Mouse (Mus musculus) heart, embryonic 15.5 days (tissue): ENCODE measurements at regions not wholly inside any gene's neighbourhood (a gene's known extent, or its start where the extent isn't known, plus 50 kb on each side); places are given as distances from the start of the nearest gene placed in this dataset.

ENCODE experiments used
- ATAC-seq: fragments of 200-750 bp; cut with Nextera tagmentation; replicated peaks from 2 replicates; pipeline ENCODE4 v1.8.0; 2017; ENCODE audit warnings: low read depth, moderate TSS enrichment; ENCODE audit not compliant: insufficient number of reproducible peaks, insufficient read depth, low FRiP score
- H3K27ac ChIP-seq: fragments of 300-500 bp; sonication (generic); 2 replicates; pipeline ENCODE4 v1.5.1; 2015; ENCODE audit warnings: mild to moderate bottlenecking, inconsistent platforms
- H3K27me3 ChIP-seq: fragments of 300-500 bp; sonication (generic); 2 replicates; pipeline ENCODE4 v1.6.1; 2015; ENCODE audit warnings: inconsistent platforms
- H3K36me3 ChIP-seq: fragments of 300-500 bp; sonication (generic); 2 replicates; pipeline ENCODE4 v1.6.1; 2015; ENCODE audit warnings: mild to moderate bottlenecking, inconsistent platforms
- H3K4me1 ChIP-seq: fragments of 300-500 bp; sonication (generic); replicated peaks from 2 replicates; pipeline ENCODE4 v1.6.1; 2015; ENCODE audit warnings: inconsistent platforms
- H3K4me2 ChIP-seq: fragments of 300-500 bp; sonication (generic); 2 replicates; pipeline ENCODE4 v1.6.1; 2015; ENCODE audit warnings: inconsistent platforms, mild to moderate bottlenecking, moderate library complexity
- H3K4me3 ChIP-seq: fragments of 300-500 bp; sonication (generic); 2 replicates; pipeline ENCODE4 v1.5.1; 2015; ENCODE audit warnings: mild to moderate bottlenecking, inconsistent platforms
- H3K9ac ChIP-seq: fragments of 300-500 bp; sonication (generic); 2 replicates; pipeline ENCODE4 v1.6.1; 2015; ENCODE audit warnings: mild to moderate bottlenecking, inconsistent platforms
- H3K9me3 ChIP-seq: fragments of 300-500 bp; sonication (generic); replicated peaks from 2 replicates; pipeline ENCODE4 v1.6.1; 2016; ENCODE audit warnings: inconsistent platforms
- WGBS: fragments of 180-500 bp; shearing (Covaris S2); methylation state at CpG from one replicate; pipeline ENCODE4 v1.1.7; 2015; ENCODE audit warnings: mixed read lengths; 5-methylcytosine and 5-hydroxymethylcytosine counted together

GRCm38 (mm10) chr16:50736151-50737047 is 145.4 kb upstream of the Ccdc54 start:
- peak overlapping the region; percentile 49 for H3K9ac ChIP-seq

GRCm38 (mm10) chr16:50733359-50733758 is 142.4 kb upstream of the Ccdc54 start:
- Histone ChIP-seq H3K36me3 (no peaks in the 10 kb centered on the region), H3K4me2 (no peak overlapping the region), H3K9me3 (no peaks in the 10 kb centered on the region), H3K27me3 (no peaks in the 10 kb centered on the region), H3K4me3 (no peak overlapping the region), H3K4me1 (peaks cover 11% of the 10 kb centered on the region), H3K9ac (no peak overlapping the region), H3K27ac (no peak overlapping the region)
- WGBS = 95% methylated on average over 3 of the region's 3 CpGs
- ATAC-seq = no peak

More at GRCm38 (mm10) chr16:50736151-50737047, 145.4 kb upstream of the Ccdc54 start:
- ATAC-seq = peak; percentile 83
- WGBS = 8% methylated on average over 21 of the region's 21 CpGs
- Histone ChIP-seq H3K4me3 (peak overlapping the region; percentile 58), H3K4me1 (peaks cover 11% of the 10 kb centered on the region), H3K27me3 (no peaks in the 10 kb centered on the region), H3K27ac (peak overlapping the region; percentile 67), H3K4me2 (peak overlapping the region; percentile 75), H3K9me3 (no peaks in the 10 kb centered on the region), H3K36me3 (no peaks in the 10 kb centered on the region)

- H3K4me3 ChIP-seq = peak overlapping the region; percentile 80
- under 1% methylated on average over 58 of the region's 58 CpGs for WGBS
- H3K4me2 ChIP-seq = peak overlapping the region; percentile 81
- no peaks in the 10 kb centered on the region for H3K9me3 ChIP-seq
- H3K9ac ChIP-seq = peak overlapping the region; percentile 69
- H3K4me1 ChIP-seq = peaks cover 9% of the 10 kb centered on the region
- ATAC-seq = peak; percentile 96
- H3K27ac ChIP-seq = peak overlapping the region; percentile 86
- no peaks in the 10 kb centered on the region for H3K27me3 ChIP-seq
- peaks cover 4% of the 10 kb centered on the region; the same call in 1 of the 2 replicates for H3K36me3 ChIP-seq
Observed at GRCm38 (mm10) chr16:50732082-50733006, 141.4 kb upstream of the Ccdc54 start.

DNA sequence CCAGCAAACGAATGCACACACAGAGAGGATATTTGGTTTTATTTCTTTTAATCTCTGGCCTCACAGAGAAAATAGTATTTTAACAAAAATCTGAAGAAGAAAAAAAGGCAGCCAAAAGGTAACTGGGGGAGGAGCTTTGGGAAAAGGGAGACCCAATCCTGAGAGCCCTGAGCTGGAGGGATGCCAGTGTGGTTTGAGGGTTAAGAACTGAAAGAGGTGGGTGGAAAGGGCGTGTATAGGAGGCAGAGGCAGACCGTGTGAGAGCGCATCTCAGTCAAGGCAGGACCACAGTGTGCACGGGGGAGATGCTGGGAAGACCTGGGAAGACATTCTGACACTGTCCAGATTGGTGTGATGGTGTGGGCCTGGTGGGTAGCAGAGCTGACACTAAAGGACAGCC is 138.4 kb upstream of the Ccdc54 start:
- ATAC-seq = no peak
- Histone ChIP-seq H3K4me1 (peaks cover 2% of the 10 kb centered on the region), H3K36me3 (peaks cover 11% of the 10 kb centered on the region), H3K4me3 (no peak overlapping the region), H3K9me3 (no peaks in the 10 kb centered on the region), H3K4me2 (no peak overlapping the region), H3K27ac (no peak overlapping the region), H3K9ac (no peak overlapping the region), H3K27me3 (no peaks in the 10 kb centered on the region)
- WGBS = 59% methylated on average over 5 of the region's 5 CpGs

GRCm38 (mm10) chr16:50723144-50723543 is 132.2 kb upstream of the Ccdc54 start:
- no peaks in the 10 kb centered on the region for H3K9me3 ChIP-seq
- H3K4me1 ChIP-seq = no peaks in the 10 kb centered on the region
- peaks cover 13% of the 10 kb centered on the region for H3K36me3 ChIP-seq
- no peak overlapping the region for H3K4me3 ChIP-seq
- H3K27me3 ChIP-seq = no peaks in the 10 kb centered on the region
- 84% methylated on average over 6 of the region's 6 CpGs for WGBS
- H3K27ac ChIP-seq = no peak overlapping the region
- H3K4me2 ChIP-seq = no peak overlapping the region
- no peak for ATAC-seq
- H3K9ac ChIP-seq = no peak overlapping the region

GRCm38 (mm10) chr16:50717306-50718017 is 126.5 kb upstream of the Ccdc54 start:
- no peak overlapping the region for H3K9ac ChIP-seq
- H3K27me3 ChIP-seq = no peaks in the 10 kb centered on the region
- H3K4me1 ChIP-seq = no peaks in the 10 kb centered on the region
- H3K9me3 ChIP-seq = no peaks in the 10 kb centered on the region
- H3K4me3 ChIP-seq = no peak overlapping the region
- no peaks in the 10 kb centered on the region for H3K36me3 ChIP-seq
- no peak overlapping the region for H3K4me2 ChIP-seq
- WGBS = 71% methylated on average over 10 of the region's 10 CpGs
- no peak for ATAC-seq
- no peak overlapping the region for H3K27ac ChIP-seq

DNA sequence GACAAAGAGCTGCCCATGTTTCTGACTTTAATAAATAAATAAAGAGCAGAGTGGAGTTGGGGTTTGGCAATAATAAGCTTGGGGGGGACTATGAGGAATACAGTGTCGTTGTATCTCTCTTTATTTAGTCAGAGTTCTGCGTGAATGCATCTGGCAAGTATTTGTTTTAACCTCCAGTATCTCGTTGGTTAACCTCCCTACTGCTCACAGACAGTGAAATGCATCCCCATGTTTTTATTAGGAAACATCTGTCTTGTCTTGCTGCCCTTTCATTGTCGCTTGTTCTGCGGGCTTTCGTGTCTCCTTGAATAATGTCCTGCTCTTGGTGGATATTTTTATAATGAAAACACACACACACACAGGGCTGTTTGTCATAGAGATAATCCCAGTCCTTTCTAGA is 118.8 kb upstream of the Ccdc54 start:
- no peak overlapping the region for H3K4me2 ChIP-seq
- no peak for ATAC-seq
- WGBS = 56% methylated on average over 6 of the region's 6 CpGs
- H3K36me3 ChIP-seq = no peaks in the 10 kb centered on the region
- no peaks in the 10 kb centered on the region for H3K4me1 ChIP-seq
- no peak overlapping the region for H3K4me3 ChIP-seq
- no peaks in the 10 kb centered on the region for H3K27me3 ChIP-seq
- no peaks in the 10 kb centered on the region for H3K9me3 ChIP-seq
- no peak overlapping the region for H3K27ac ChIP-seq
- H3K9ac ChIP-seq = no peak overlapping the region

DNA sequence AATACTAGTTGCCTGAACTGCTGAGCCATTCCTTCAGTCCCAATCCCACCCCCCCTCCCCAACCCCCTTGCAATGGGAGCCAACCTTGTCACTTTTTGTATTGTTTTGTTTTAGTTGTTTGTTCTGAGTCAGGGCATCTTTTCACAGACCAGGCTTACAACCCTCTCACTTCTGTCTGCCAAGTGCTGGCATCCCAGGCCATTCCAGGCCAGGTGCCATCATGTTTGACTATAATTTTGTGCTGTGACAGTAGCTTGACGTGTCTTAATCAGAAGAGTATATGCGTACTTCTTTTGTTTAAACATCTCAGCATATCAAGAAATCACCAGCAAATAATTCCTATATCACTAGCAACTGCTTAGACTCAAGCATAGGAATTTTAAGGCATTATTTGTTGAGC is 117.0 kb upstream of the Ccdc54 start:
- Histone ChIP-seq H3K9ac (no peak overlapping the region), H3K27ac (no peak overlapping the region), H3K9me3 (no peaks in the 10 kb centered on the region), H3K4me2 (no peak overlapping the region), H3K4me3 (no peak overlapping the region), H3K27me3 (no peaks in the 10 kb centered on the region), H3K36me3 (no peaks in the 10 kb centered on the region), H3K4me1 (no peaks in the 10 kb centered on the region)
- 75% methylated on average over 2 of the region's 2 CpGs for WGBS
- no peak for ATAC-seq

DNA sequence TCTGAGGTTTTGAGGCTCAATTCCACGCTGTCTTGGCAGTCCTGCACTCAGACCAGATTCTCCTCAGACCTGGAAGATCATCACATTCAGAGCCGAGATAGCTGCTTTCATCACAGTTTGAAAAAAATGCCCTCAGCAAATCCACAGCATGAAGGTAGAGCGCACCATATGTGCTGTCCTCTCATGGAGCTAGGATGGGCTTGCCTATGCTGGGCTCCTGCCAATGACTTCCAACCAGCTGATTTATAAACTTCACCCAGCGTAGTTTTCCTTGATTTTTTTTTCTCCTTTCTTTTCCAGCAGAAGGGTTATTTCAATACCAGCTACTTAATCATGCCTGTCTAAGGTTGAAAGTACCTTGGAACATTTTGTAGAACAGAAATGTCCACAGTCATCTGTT is 115.0 kb upstream of the Ccdc54 start:
- no peaks in the 10 kb centered on the region for H3K27me3 ChIP-seq
- H3K9ac ChIP-seq = no peak overlapping the region
- H3K9me3 ChIP-seq = no peaks in the 10 kb centered on the region
- H3K4me3 ChIP-seq = no peak overlapping the region
- no peak overlapping the region for H3K4me2 ChIP-seq
- H3K27ac ChIP-seq = no peak overlapping the region
- no peaks in the 10 kb centered on the region for H3K4me1 ChIP-seq
- WGBS = 52% methylated on average over 4 of the region's 4 CpGs
- H3K36me3 ChIP-seq = no peaks in the 10 kb centered on the region
- no peak for ATAC-seq

GRCm38 (mm10) chr16:50700811-50701517 is 110.0 kb upstream of the Ccdc54 start:
- WGBS = 72% methylated on average over 8 of the region's 8 CpGs
- Histone ChIP-seq H3K4me3 (no peak overlapping the region), H3K4me2 (no peak overlapping the region), H3K9me3 (no peaks in the 10 kb centered on the region), H3K9ac (no peak overlapping the region), H3K27me3 (no peaks in the 10 kb centered on the region), H3K27ac (no peak overlapping the region), H3K36me3 (no peaks in the 10 kb centered on the region), H3K4me1 (no peaks in the 10 kb centered on the region)
- ATAC-seq = no peak
